Mouse (Mus musculus): ENCODE data around the gene Pxmp4. TPM values are rescaled to one million over a fixed set of nuclear protein-coding genes. Genes with fewer than 3 reads are reported as not detected.

Pxmp4 gene
- total RNA-seq (2021) = 10 to 100 TPM; 12.8 to 14.2 TPM
- long read RNA-seq, experiment 1, transcript Pxmp4-201 (4 exons, 2,789 nt) = major isoform, 10 of 12 reads
- long read RNA-seq, experiment 1, partial matches to known transcripts = 1 of 12 reads
- long read RNA-seq, experiment 1, other reads (novel, unspliced or antisense) = 1 of 12 reads
- long read RNA-seq, experiment 2, partial matches to known transcripts = 0 of 5 reads
- long read RNA-seq, experiment 2, other reads (novel, unspliced or antisense) = 2 of 5 reads

- DNase-seq (ENCODE audit: extremely low spot score in 1 of 2, low spot score in 2 of 2) = peak; percentile 99
- H3K4me3 ChIP-seq = peak within 1 kb of the TSS; percentile 98
- intact Hi-C loops (cut with DNase I) = no loop called here
- no peak for TF ChIP-seq CTCF (IDR thresholded peaks at IDR 0.05)
- H3K27ac ChIP-seq = peak within 1 kb of the TSS; percentile 83
Observed at GRCm38 (mm10) chr2:154603638-154604153, at the start of gene Pxmp4. TSS of gene Pxmp4 (minus strand) at chr2:154603708.

GRCm38 (mm10) chr2:154651363-154651762 lies 47.9 kb upstream of the Pxmp4 start, which contains the start of gene Chmp4b:
TSS of gene Chmp4b (plus strand) at chr2:154651705.
- no peak for TF ChIP-seq CTCF (IDR thresholded peaks at IDR 0.05)
- DNase-seq (ENCODE audit: extremely low spot score in 1 of 2, low spot score in 2 of 2) = no peak
- H3K27ac ChIP-seq = no peak within 1 kb of the TSS
- intact Hi-C loops (cut with DNase I) = no loop called here
- H3K4me3 ChIP-seq = no peak within 1 kb of the TSS

GRCm38 (mm10) chr2:154650404-154650803 lies 46.9 kb upstream of the Pxmp4 start:
- Histone ChIP-seq H3K4me3 (no peak overlapping the region), H3K27ac (no peak overlapping the region)
- intact Hi-C loops (cut with DNase I) = no loop called here
- DNase-seq (ENCODE audit: extremely low spot score in 1 of 2, low spot score in 2 of 2) = no peak
- no peak for TF ChIP-seq CTCF (IDR thresholded peaks at IDR 0.05)

GRCm38 (mm10) chr2:154648086-154648485 lies 44.6 kb upstream of the Pxmp4 start:
- H3K4me3 ChIP-seq = no peak overlapping the region
- intact Hi-C loops (cut with DNase I) = loop anchor here (5.0 kb wide), 2 partner anchors 204 to 294 kb away; no protein-coding TSS in a partner anchor
- H3K27ac ChIP-seq = no peak overlapping the region
- no peak for DNase-seq (ENCODE audit: extremely low spot score in 1 of 2, low spot score in 2 of 2)
- peak; percentile 55 for TF ChIP-seq CTCF (IDR thresholded peaks at IDR 0.05)

GRCm38 (mm10) chr2:154646634-154647033 lies 43.1 kb upstream of the Pxmp4 start:
- peak; percentile 59 for TF ChIP-seq CTCF (IDR thresholded peaks at IDR 0.05)
- intact Hi-C loops (cut with DNase I) = loop anchor here (5.0 kb wide), 2 partner anchors 206 to 296 kb away; no protein-coding TSS in a partner anchor
- Histone ChIP-seq H3K4me3 (no peak overlapping the region), H3K27ac (no peak overlapping the region)
- DNase-seq (ENCODE audit: extremely low spot score in 1 of 2, low spot score in 2 of 2) = no peak

- Histone ChIP-seq H3K27ac (no peak overlapping the region), H3K4me3 (no peak overlapping the region)
- intact Hi-C loops (cut with DNase I) = no loop called here
- peak; percentile 17 for TF ChIP-seq CTCF (IDR thresholded peaks at IDR 0.05)
- DNase-seq (ENCODE audit: extremely low spot score in 1 of 2, low spot score in 2 of 2) = no peak
Observed at GRCm38 (mm10) chr2:154642712-154643385, 39.3 kb upstream of the Pxmp4 start.

GRCm38 (mm10) chr2:154642005-154642459 lies 38.5 kb upstream of the Pxmp4 start:
- intact Hi-C loops (cut with DNase I) = no loop called here
- DNase-seq (ENCODE audit: extremely low spot score in 1 of 2, low spot score in 2 of 2) = no peak
- TF ChIP-seq CTCF (IDR thresholded peaks at IDR 0.05) = no peak
- no peak overlapping the region for H3K27ac ChIP-seq
- H3K4me3 ChIP-seq = no peak overlapping the region

- H3K27ac ChIP-seq = no peak overlapping the region
- no peak for TF ChIP-seq CTCF (IDR thresholded peaks at IDR 0.05)
- intact Hi-C loops (cut with DNase I) = no loop called here
- no peak overlapping the region for H3K4me3 ChIP-seq
- no peak for DNase-seq (ENCODE audit: extremely low spot score in 1 of 2, low spot score in 2 of 2)
Observed at GRCm38 (mm10) chr2:154641176-154641575, 37.7 kb upstream of the Pxmp4 start.

- no peak overlapping the region for H3K4me3 ChIP-seq
- H3K27ac ChIP-seq = no peak overlapping the region
- no peak for TF ChIP-seq CTCF (IDR thresholded peaks at IDR 0.05)
- intact Hi-C loops (cut with DNase I) = no loop called here
- DNase-seq (ENCODE audit: extremely low spot score in 1 of 2, low spot score in 2 of 2) = no peak
Observed at GRCm38 (mm10) chr2:154639115-154639514, 35.6 kb upstream of the Pxmp4 start.

GRCm38 (mm10) chr2:154638521-154638920 lies 35.0 kb upstream of the Pxmp4 start:
- intact Hi-C loops (cut with DNase I) = no loop called here

GRCm38 (mm10) chr2:154635826-154636225 lies 32.3 kb upstream of the Pxmp4 start:
- no peak for TF ChIP-seq CTCF (IDR thresholded peaks at IDR 0.05)
- no peak overlapping the region for H3K27ac ChIP-seq
- H3K4me3 ChIP-seq = no peak overlapping the region
- intact Hi-C loops (cut with DNase I) = no loop called here
- DNase-seq (ENCODE audit: extremely low spot score in 1 of 2, low spot score in 2 of 2) = no peak

More at GRCm38 (mm10) chr2:154638521-154638920, 35.0 kb upstream of the Pxmp4 start:
- no peak for DNase-seq (ENCODE audit: extremely low spot score in 1 of 2, low spot score in 2 of 2)
- peak; percentile 15; the same call in 1 of the 2 replicates for TF ChIP-seq CTCF (IDR thresholded peaks at IDR 0.05)
- Histone ChIP-seq H3K4me3 (no peak overlapping the region), H3K27ac (no peak overlapping the region)

Measured in left cerebral cortex, adult 2 months (tissue).